Mouse (Mus musculus): ENCODE data around the gene Pfkm.

DNA sequence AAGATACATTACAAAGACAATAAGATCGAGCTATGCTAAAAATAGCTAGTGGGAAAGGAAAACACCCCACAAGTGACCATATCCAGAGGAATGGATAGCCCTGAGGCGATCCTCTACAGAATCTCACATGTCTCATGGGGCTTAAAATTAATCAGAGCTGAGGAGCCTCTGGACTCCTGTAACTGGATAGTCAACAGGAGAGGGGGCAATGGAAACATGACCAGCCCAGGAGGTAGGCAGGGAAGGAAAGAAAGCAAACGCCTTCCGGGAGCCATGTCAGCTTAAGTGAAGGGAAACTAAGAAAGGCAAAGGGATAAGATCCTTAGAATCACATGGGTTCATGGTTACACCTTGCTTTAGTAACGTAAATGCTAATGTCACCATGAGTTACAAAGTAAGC, 48.4 kb downstream of the Pfkm start:
- TF ChIP-seq POLR2A (IDR thresholded peaks at IDR 0.05; ENCODE audit: insufficient read depth, low read depth, low read length) (no peak), CTCF (IDR thresholded peaks at IDR 0.05) (no peak)

Measured in heart, adult 2 months (tissue).